Mouse (Mus musculus) ovary, postnatal 10 days (tissue): ENCODE data around the gene Camk2b.

Source experiments
- DNase-seq: peaks from one replicate; pipeline ENCODE4 v3.0.0; 2022; ENCODE audit warnings: low spot score

The Camk2b gene

GRCm38 (mm10) chr11:6050066-6050560 is 16.0 kb downstream of the Camk2b start:
- DNase-seq: no peak

- DNase-seq: no peak
These were observed 18.0 kb downstream of the Camk2b start for GRCm38 (mm10) chr11:6048208-6048607.

GRCm38 (mm10) chr11:6038929-6039328 is 27.2 kb downstream of the Camk2b start:
- no peak for DNase-seq

GRCm38 (mm10) chr11:6037686-6038085 is 28.5 kb downstream of the Camk2b start:
- DNase-seq: no peak

- DNase-seq: no peak
These were observed 29.0 kb downstream of the Camk2b start for GRCm38 (mm10) chr11:6037198-6037597.

GRCm38 (mm10) chr11:6036477-6036876 is 29.7 kb downstream of the Camk2b start:
- no peak for DNase-seq

- DNase-seq: no peak
These were observed 30.6 kb downstream of the Camk2b start for GRCm38 (mm10) chr11:6035521-6035920.

- DNase-seq: no peak
These were observed 31.4 kb downstream of the Camk2b start for GRCm38 (mm10) chr11:6034740-6035139.

GRCm38 (mm10) chr11:6033801-6034200 is 32.4 kb downstream of the Camk2b start:
- no peak for DNase-seq

GRCm38 (mm10) chr11:6033147-6033546 is 33.0 kb downstream of the Camk2b start:
- DNase-seq: no peak

- no peak for DNase-seq
These were observed 35.5 kb downstream of the Camk2b start for GRCm38 (mm10) chr11:6030650-6031049.

- no peak for DNase-seq
These were observed 36.4 kb downstream of the Camk2b start for GRCm38 (mm10) chr11:6029790-6030189.

- DNase-seq: no peak
These were observed 37.3 kb downstream of the Camk2b start for GRCm38 (mm10) chr11:6028911-6029310.

GRCm38 (mm10) chr11:6026361-6026760 is 39.8 kb downstream of the Camk2b start:
- no peak for DNase-seq

- no peak for DNase-seq
These were observed 41.1 kb downstream of the Camk2b start for GRCm38 (mm10) chr11:6024923-6025652.

GRCm38 (mm10) chr11:6020897-6021839 is 45.0 kb downstream of the Camk2b start:
- no peak for DNase-seq

- DNase-seq: no peak
These were observed 45.8 kb downstream of the Camk2b start for GRCm38 (mm10) chr11:6020360-6020759.

- no peak for DNase-seq
These were observed 47.7 kb downstream of the Camk2b start for GRCm38 (mm10) chr11:6018218-6019010.

GRCm38 (mm10) chr11:6017484-6018140 is 48.5 kb downstream of the Camk2b start:
- DNase-seq: no peak

- DNase-seq: no peak
These were observed 49.3 kb downstream of the Camk2b start for GRCm38 (mm10) chr11:6016797-6017395.

- DNase-seq: no peak
These were observed 49.8 kb downstream of the Camk2b start for GRCm38 (mm10) chr11:6016368-6016767.
